Mouse (Mus musculus) forebrain, embryonic 16.5 days (tissue): ENCODE data around the gene Kcnj6. TPM values are rescaled to one million over a fixed set of nuclear protein-coding genes. Genes with fewer than 3 reads are reported as not detected.
A peak's percentile ranks its signal among the peaks of the same experiment; 100 is the strongest.

Source experiments
- ATAC-seq: fragments of 200-750 bp; cut with Nextera tagmentation; 2 replicates; pipeline ENCODE4 v1.8.0; 2017; ENCODE audit warnings: mild to moderate bottlenecking, moderate library complexity
- H3K27ac ChIP-seq: fragments of 300-500 bp; sonication (generic); 2 replicates; pipeline ENCODE4 v1.5.1; 2014; ENCODE audit warnings: low read length, control low read depth
- H3K27me3 ChIP-seq: fragments of 300-500 bp; sonication (generic); replicated peaks from 2 replicates; pipeline ENCODE4 v1.6.1; 2014; ENCODE audit warnings: low read length; ENCODE audit not compliant: control insufficient read depth, insufficient read depth
- H3K36me3 ChIP-seq: fragments of 300-500 bp; sonication (generic); 2 replicates; pipeline ENCODE4 v1.6.1; 2014; ENCODE audit not compliant: control insufficient read depth, insufficient read depth
- H3K4me1 ChIP-seq: fragments of 300-500 bp; sonication (generic); replicated peaks from 2 replicates; pipeline ENCODE4 v1.6.1; 2014; ENCODE audit warnings: low read length; ENCODE audit not compliant: control insufficient read depth, insufficient read depth
- H3K4me2 ChIP-seq: fragments of 300-500 bp; sonication (generic); 2 replicates; pipeline ENCODE4 v1.6.1; 2014; ENCODE audit warnings: mild to moderate bottlenecking, low read length, control low read depth
- H3K4me3 ChIP-seq: fragments of 300-500 bp; sonication (generic); replicated peaks from 2 replicates; pipeline ENCODE4 v1.5.1; 2014; ENCODE audit warnings: mild to moderate bottlenecking, low read length, control low read depth
- H3K9ac ChIP-seq: fragments of 300-500 bp; sonication (generic); replicated peaks from 2 replicates; pipeline ENCODE4 v1.6.1; 2014; ENCODE audit warnings: low read depth, low read length, control low read depth
- H3K9me3 ChIP-seq: fragments of 300-500 bp; sonication (generic); 2 replicates; pipeline ENCODE4 v1.6.1; 2016; ENCODE audit warnings: low read length; ENCODE audit not compliant: control insufficient read depth
- WGBS: fragments of 180-500 bp; shearing (Covaris S2); extraction: QIAGEN DNeasy Blood & Tissue Kit; methylation state at CpG from one replicate; pipeline ENCODE4 v1.1.7; 2014; 5-methylcytosine and 5-hydroxymethylcytosine counted together
- polyA plus RNA-seq: library from polyadenylated mRNA; unstranded; fragments of >200 nt; fragmentation: Nextera tagmentation; extraction: Ambion mirVana; gene quantifications from 2 replicates; pipeline ENCODE4 v1.2.1, GENCODE M21; 2015

Gene Kcnj6
- polyA plus RNA-seq, 1 experiment from 2014 or later: 1.8 TPM

- Histone ChIP-seq H3K36me3 (no peaks in the 10 kb centered on the region), H3K9ac (no peak overlapping the region), H3K4me1 (no peaks in the 10 kb centered on the region), H3K4me3 (no peak overlapping the region), H3K4me2 (no peak overlapping the region), H3K27me3 (no peaks in the 10 kb centered on the region), H3K9me3 (no peaks in the 10 kb centered on the region), H3K27ac (no peak overlapping the region)
- ATAC-seq: 0 out of 2 replicates have a peak, but pooled peaks have one; percentile 20
- WGBS: 26% methylated on average over 9 of the region's 9 CpGs
Measured at GRCm38 (mm10) chr16:94872614-94873272, 124.8 kb downstream of the Kcnj6 start.

- H3K9me3 ChIP-seq: no peaks in the 10 kb centered on the region
Measured at GRCm38 (mm10) chr16:94868354-94868753, 129.1 kb downstream of the Kcnj6 start.

GRCm38 (mm10) chr16:94866300-94866956, 131.1 kb downstream of the Kcnj6 start:
- Histone ChIP-seq H3K9ac (no peak overlapping the region), H3K4me3 (no peak overlapping the region), H3K27ac (no peak overlapping the region), H3K9me3 (no peaks in the 10 kb centered on the region), H3K4me2 (no peak overlapping the region), H3K36me3 (no peaks in the 10 kb centered on the region), H3K4me1 (no peaks in the 10 kb centered on the region), H3K27me3 (no peaks in the 10 kb centered on the region)
- 51% methylated on average over 14 of the region's 14 CpGs for WGBS
- ATAC-seq: no peak

More at GRCm38 (mm10) chr16:94868354-94868753, 129.1 kb downstream of the Kcnj6 start:
- Histone ChIP-seq H3K27ac (no peak overlapping the region), H3K4me3 (no peak overlapping the region), H3K36me3 (no peaks in the 10 kb centered on the region), H3K4me1 (no peaks in the 10 kb centered on the region), H3K9ac (no peak overlapping the region), H3K27me3 (no peaks in the 10 kb centered on the region), H3K4me2 (no peak overlapping the region)
- WGBS: 80% methylated on average over 5 of the region's 5 CpGs
- no peak for ATAC-seq

- Histone ChIP-seq H3K27me3 (no peaks in the 10 kb centered on the region), H3K4me3 (no peak overlapping the region), H3K9ac (no peak overlapping the region), H3K4me1 (no peaks in the 10 kb centered on the region), H3K4me2 (no peak overlapping the region), H3K9me3 (no peaks in the 10 kb centered on the region), H3K27ac (no peak overlapping the region), H3K36me3 (no peaks in the 10 kb centered on the region)
- 82% methylated on average over 1 of the region's 1 CpGs for WGBS
- ATAC-seq: no peak
Measured at GRCm38 (mm10) chr16:94865796-94866195, 131.7 kb downstream of the Kcnj6 start.

GRCm38 (mm10) chr16:94865101-94865500, 132.4 kb downstream of the Kcnj6 start:
- no peak for ATAC-seq
- H3K27me3 ChIP-seq: no peaks in the 10 kb centered on the region
- H3K4me2 ChIP-seq: no peak overlapping the region
- H3K27ac ChIP-seq: no peak overlapping the region
- H3K9ac ChIP-seq: no peak overlapping the region
- 92% methylated on average over 7 of the region's 7 CpGs for WGBS
- no peaks in the 10 kb centered on the region for H3K36me3 ChIP-seq
- no peaks in the 10 kb centered on the region for H3K9me3 ChIP-seq
- no peaks in the 10 kb centered on the region for H3K4me1 ChIP-seq
- no peak overlapping the region for H3K4me3 ChIP-seq

- H3K9ac ChIP-seq: no peak overlapping the region
- H3K4me3 ChIP-seq: no peak overlapping the region
- H3K9me3 ChIP-seq: no peaks in the 10 kb centered on the region
- no peaks in the 10 kb centered on the region for H3K36me3 ChIP-seq
- ATAC-seq: no peak
- no peak overlapping the region for H3K4me2 ChIP-seq
- no peak overlapping the region for H3K27ac ChIP-seq
- 93% methylated on average over 5 of the region's 5 CpGs for WGBS
- H3K27me3 ChIP-seq: no peaks in the 10 kb centered on the region
- H3K4me1 ChIP-seq: no peaks in the 10 kb centered on the region
Measured at GRCm38 (mm10) chr16:94863475-94863874, 134.0 kb downstream of the Kcnj6 start.

GRCm38 (mm10) chr16:94855990-94856389, 141.5 kb downstream of the Kcnj6 start:
- no peaks in the 10 kb centered on the region for H3K27me3 ChIP-seq
- H3K4me2 ChIP-seq: no peak overlapping the region
- no peak for ATAC-seq
- H3K36me3 ChIP-seq: no peaks in the 10 kb centered on the region
- H3K9ac ChIP-seq: no peak overlapping the region
- no peaks in the 10 kb centered on the region for H3K9me3 ChIP-seq
- no peaks in the 10 kb centered on the region for H3K4me1 ChIP-seq
- WGBS: 93% methylated on average over 5 of the region's 5 CpGs
- H3K4me3 ChIP-seq: no peak overlapping the region
- H3K27ac ChIP-seq: no peak overlapping the region

- no peaks in the 10 kb centered on the region for H3K36me3 ChIP-seq
- no peak overlapping the region for H3K9ac ChIP-seq
- 81% methylated on average over 19 of the region's 19 CpGs for WGBS
- H3K4me2 ChIP-seq: no peak overlapping the region
- no peaks in the 10 kb centered on the region for H3K4me1 ChIP-seq
- no peaks in the 10 kb centered on the region for H3K9me3 ChIP-seq
- H3K4me3 ChIP-seq: no peak overlapping the region
- no peak for ATAC-seq
- no peaks in the 10 kb centered on the region for H3K27me3 ChIP-seq
- H3K27ac ChIP-seq: no peak overlapping the region
Measured at GRCm38 (mm10) chr16:94852407-94853160, 144.9 kb downstream of the Kcnj6 start.

- Histone ChIP-seq H3K9me3 (no peaks in the 10 kb centered on the region), H3K36me3 (no peaks in the 10 kb centered on the region), H3K27ac (no peak overlapping the region), H3K4me3 (no peak overlapping the region), H3K9ac (no peak overlapping the region), H3K27me3 (no peaks in the 10 kb centered on the region), H3K4me1 (no peaks in the 10 kb centered on the region), H3K4me2 (no peak overlapping the region)
- ATAC-seq: peak; percentile 61
- WGBS: 40% methylated on average over 14 of the region's 14 CpGs
Measured at GRCm38 (mm10) chr16:94850393-94850792, 147.1 kb downstream of the Kcnj6 start.
